Mouse (Mus musculus): Measurements from ENCODE around the gene Pdss1. TPM values are rescaled to one million over a fixed set of nuclear protein-coding genes. Genes with fewer than 3 reads are reported as not detected.

Gene Pdss1
- polyA plus RNA-seq, 1 experiment, result 10.7 TPM

DNA sequence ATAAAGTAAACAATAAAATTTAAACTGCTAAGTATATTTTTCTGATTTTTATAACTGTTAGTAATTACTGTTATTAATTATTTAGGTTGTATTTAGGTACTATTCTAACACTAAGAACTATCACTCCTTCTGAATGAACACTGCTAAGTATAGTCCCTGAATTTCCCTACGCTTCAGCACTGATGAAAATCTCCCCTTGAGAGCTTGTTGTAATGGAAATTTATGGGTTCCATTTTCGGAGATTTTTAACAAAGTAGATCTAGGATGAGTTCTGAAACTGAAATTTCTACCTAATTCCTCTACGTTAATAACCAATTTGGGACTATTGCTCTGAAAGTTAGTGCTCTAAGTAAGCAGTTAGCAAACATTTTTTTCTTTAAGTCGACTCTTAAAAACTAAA lies 59.0 kb downstream of the Pdss1 start:
- TF ChIP-seq CTCF (IDR thresholded peaks at IDR 0.05; ENCODE audit: borderline replicate concordance, insufficient read depth, low read length) (no peak), POLR2A (IDR thresholded peaks at IDR 0.05; ENCODE audit: low read depth, low read length) (no peak)
- no peak overlapping the region for H3K27ac ChIP-seq (ENCODE audit: insufficient read depth, low read length)
- H3K4me1 ChIP-seq (ENCODE audit: control insufficient read depth, insufficient read depth, low read length), result peaks cover 3% of the 10 kb centered on the region; the same call in 1 of the 2 replicates
- no peak overlapping the region for H3K4me3 ChIP-seq (ENCODE audit: insufficient read depth, low read length)

DNA sequence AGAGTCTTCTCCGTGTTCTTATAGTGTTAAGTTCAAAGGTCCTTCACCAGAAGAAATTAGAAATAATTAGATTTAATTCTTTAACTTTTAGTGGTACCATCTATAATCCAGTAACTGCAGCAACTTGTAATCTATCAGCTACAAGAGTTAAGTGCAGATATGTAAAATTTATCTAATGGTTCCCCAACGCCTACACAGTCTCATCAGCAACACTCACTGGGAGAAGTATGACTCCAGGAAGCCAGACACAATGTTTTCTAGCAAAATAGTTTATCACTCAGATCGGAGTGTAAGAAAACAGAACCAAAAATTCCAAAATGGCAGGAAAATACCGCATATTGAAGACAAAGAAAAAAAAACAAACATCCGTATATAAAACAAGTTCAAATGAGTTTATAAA lies 60.6 kb downstream of the Pdss1 start:
- Histone ChIP-seq H3K27ac (ENCODE audit: insufficient read depth, low read length) (no peak overlapping the region), H3K4me3 (ENCODE audit: insufficient read depth, low read length) (no peak overlapping the region), H3K4me1 (ENCODE audit: control insufficient read depth, insufficient read depth, low read length) (no peaks in the 10 kb centered on the region)
- TF ChIP-seq CTCF (IDR thresholded peaks at IDR 0.05; ENCODE audit: borderline replicate concordance, insufficient read depth, low read length) (no peak), POLR2A (IDR thresholded peaks at IDR 0.05; ENCODE audit: low read depth, low read length) (no peak)

DNA sequence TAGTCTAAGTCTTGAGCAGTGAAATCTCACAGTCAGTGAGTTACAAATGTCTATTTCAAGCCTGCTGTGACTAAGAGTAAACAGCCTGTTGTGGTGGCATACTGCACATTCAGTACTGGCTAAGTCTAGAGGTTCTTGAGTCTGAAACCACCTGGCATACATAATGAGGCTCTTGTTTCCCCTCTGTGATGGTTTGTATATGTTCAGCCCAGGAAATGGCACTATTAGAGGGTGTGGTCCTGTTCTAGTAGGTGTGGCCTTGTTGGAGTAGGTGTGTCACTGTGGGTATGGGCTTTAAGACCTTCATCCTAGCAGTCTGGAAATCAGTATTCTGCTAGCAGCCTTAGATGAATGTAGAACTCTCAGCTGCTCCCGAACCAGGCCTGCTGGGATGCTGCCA lies 62.1 kb downstream of the Pdss1 start:
- H3K4me1 ChIP-seq (ENCODE audit: control insufficient read depth, insufficient read depth, low read length), result no peaks in the 10 kb centered on the region
- TF ChIP-seq POLR2A (IDR thresholded peaks at IDR 0.05; ENCODE audit: low read depth, low read length) (no peak), CTCF (IDR thresholded peaks at IDR 0.05; ENCODE audit: borderline replicate concordance, insufficient read depth, low read length) (no peak)
- no peak overlapping the region for H3K4me3 ChIP-seq (ENCODE audit: insufficient read depth, low read length)
- H3K27ac ChIP-seq (ENCODE audit: insufficient read depth, low read length), result no peak overlapping the region

DNA sequence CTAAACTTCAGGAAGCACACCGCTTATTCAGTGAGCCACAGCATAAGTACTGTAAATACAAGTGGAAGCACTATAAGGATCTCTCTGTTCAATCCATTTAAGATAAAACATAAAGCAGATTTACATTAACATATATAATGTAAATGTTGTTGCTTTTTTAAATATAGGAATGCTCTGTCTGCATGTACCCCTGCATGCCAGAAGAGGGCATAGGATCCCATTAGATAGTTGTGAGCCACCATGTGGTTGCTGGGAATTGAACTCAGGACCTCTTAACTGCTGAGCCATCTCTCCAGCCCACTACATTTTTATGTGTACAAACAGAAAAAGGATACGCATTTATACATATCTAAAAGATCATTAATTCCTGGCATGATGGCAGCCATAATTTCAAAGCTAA lies 66.4 kb downstream of the Pdss1 start:
- no peak overlapping the region for H3K27ac ChIP-seq (ENCODE audit: insufficient read depth, low read length)
- H3K4me3 ChIP-seq (ENCODE audit: insufficient read depth, low read length), result no peak overlapping the region
- no peak for TF ChIP-seq POLR2A (IDR thresholded peaks at IDR 0.05; ENCODE audit: low read depth, low read length)
- TF ChIP-seq CTCF (IDR thresholded peaks at IDR 0.05; ENCODE audit: borderline replicate concordance, insufficient read depth, low read length), result no peak
- H3K4me1 ChIP-seq (ENCODE audit: control insufficient read depth, insufficient read depth, low read length), result no peaks in the 10 kb centered on the region

DNA sequence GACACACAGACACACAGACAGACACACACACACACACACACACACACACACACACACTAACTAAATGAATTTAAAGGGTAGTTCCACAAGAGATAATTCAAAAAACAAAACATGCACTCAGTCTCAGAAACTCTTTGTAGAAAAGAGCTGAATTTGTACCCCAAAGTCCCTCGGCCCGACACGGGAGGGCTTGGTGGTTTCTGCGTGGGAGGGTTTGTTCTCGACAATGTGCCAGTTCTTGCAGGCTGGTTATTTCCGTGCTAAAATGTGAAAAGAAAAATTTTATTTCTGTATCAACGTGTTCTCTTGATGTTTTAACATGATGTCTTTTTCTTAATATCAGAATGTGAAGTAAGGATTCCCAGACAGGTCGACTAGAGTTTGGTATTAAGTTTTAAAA lies 66.9 kb downstream of the Pdss1 start:
- no peak overlapping the region for H3K27ac ChIP-seq (ENCODE audit: insufficient read depth, low read length)
- no peak for TF ChIP-seq POLR2A (IDR thresholded peaks at IDR 0.05; ENCODE audit: low read depth, low read length)
- H3K4me1 ChIP-seq (ENCODE audit: control insufficient read depth, insufficient read depth, low read length), result no peaks in the 10 kb centered on the region
- no peak overlapping the region for H3K4me3 ChIP-seq (ENCODE audit: insufficient read depth, low read length)

DNA sequence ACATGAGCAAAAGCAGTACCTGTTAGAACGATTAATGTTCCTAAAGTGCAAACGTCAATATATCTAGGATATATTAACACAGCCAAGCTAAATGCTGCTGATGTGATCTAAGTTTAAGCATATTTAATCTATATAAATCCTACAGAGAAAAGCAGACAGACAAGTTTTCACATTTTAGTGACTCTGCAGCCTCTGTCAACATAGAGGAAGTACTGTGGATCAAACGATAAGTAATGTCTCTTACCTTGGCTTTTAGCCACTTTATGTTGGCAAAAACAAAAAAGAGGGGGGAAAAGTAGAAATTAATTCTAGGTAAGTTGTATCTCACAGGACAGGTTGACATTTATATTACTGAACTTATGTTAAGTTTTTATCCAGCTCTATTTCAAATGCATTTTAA lies 67.6 kb downstream of the Pdss1 start:
- H3K4me1 ChIP-seq (ENCODE audit: control insufficient read depth, insufficient read depth, low read length), result no peaks in the 10 kb centered on the region
- no peak overlapping the region for H3K27ac ChIP-seq (ENCODE audit: insufficient read depth, low read length)
- no peak for TF ChIP-seq CTCF (IDR thresholded peaks at IDR 0.05; ENCODE audit: borderline replicate concordance, insufficient read depth, low read length)
- no peak for TF ChIP-seq POLR2A (IDR thresholded peaks at IDR 0.05; ENCODE audit: low read depth, low read length)
- no peak overlapping the region for H3K4me3 ChIP-seq (ENCODE audit: insufficient read depth, low read length)

DNA sequence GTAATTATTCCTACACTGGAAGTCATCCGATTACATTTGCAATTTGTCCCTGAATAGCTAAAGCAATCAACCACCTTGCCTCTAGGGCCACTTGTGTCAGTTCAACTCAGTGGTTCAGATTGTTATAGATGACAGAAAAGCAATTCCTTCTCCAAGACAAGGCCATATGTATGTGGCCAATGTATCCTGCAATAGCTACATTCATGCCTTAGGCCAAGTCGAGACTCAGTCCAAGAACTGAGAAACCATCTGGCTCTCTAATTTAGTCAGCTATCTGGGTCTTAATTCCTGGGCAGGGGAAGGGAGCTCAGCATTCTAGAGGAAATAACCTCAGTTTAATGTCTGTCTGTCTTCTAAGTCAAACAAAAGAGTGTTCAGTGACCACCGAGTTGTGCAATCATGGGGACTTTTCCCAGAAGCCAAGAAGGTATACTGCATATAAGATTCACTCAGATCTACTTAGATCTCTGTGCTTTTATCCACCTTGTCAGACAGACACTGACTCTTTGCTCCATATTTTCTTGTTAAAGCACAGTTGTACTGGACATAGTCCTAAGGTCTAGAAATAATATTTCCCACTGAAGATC lies 82.2 kb downstream of the Pdss1 start:
- TF ChIP-seq CTCF (IDR thresholded peaks at IDR 0.05; ENCODE audit: borderline replicate concordance, insufficient read depth, low read length) (no peak), POLR2A (IDR thresholded peaks at IDR 0.05; ENCODE audit: low read depth, low read length) (no peak)
- Histone ChIP-seq H3K4me3 (ENCODE audit: insufficient read depth, low read length) (no peak overlapping the region), H3K4me1 (ENCODE audit: control insufficient read depth, insufficient read depth, low read length) (peaks cover 1% of the 10 kb centered on the region; the same call in 1 of the 2 replicates), H3K27ac (ENCODE audit: insufficient read depth, low read length) (no peak overlapping the region)

DNA sequence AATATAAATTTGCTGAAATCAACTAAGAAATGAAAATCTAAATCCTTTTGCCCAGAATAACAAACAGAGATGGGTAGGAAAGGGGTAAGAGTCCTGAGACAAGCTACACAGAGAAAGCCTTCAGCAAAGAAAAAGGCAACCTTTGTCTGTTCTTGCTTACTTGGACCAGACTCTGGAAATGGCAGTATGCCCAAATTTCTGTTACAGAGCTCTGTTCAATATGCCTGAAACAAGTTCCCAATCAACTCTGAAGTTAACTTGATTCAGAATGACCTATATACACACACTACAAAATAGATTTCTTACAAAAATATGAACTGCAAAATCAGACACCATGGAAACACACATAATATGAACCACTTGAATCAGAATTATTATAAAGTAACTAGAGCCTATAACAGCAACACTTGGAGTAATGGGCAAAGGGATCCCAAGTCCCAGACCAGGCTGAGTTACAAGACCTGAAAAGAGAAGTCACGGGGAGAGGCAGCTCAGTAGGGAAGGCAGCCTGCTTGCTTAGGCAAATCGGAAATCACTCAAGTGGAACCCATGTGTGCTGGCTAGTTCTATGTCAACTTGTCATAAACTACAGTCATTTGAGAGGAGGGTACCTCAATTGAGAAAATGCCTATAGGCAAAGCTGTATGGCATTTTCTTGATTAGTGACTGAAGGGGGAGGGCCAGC lies 90.8 kb downstream of the Pdss1 start:
- Histone ChIP-seq H3K4me3 (ENCODE audit: insufficient read depth, low read length) (no peak overlapping the region), H3K27ac (ENCODE audit: insufficient read depth, low read length) (no peak overlapping the region), H3K4me1 (ENCODE audit: control insufficient read depth, insufficient read depth, low read length) (peaks cover 2% of the 10 kb centered on the region; the same call in 1 of the 2 replicates)
- TF ChIP-seq POLR2A (IDR thresholded peaks at IDR 0.05; ENCODE audit: low read depth, low read length) (no peak), CTCF (IDR thresholded peaks at IDR 0.05; ENCODE audit: borderline replicate concordance, insufficient read depth, low read length) (no peak)

Other genes starting within 250 kb of the Pdss1 start
- 34.8 and 40.6 TPM in 2 replicates for gene Apbb1ip, start 121.4 kb upstream of the Pdss1 start, polyA plus RNA-seq (2011; ENCODE audit: insufficient read length, low read depth, missing spikeins)
- 135 TPM in 2 replicates for gene Abi1, start 144.7 kb downstream of the Pdss1 start, polyA plus RNA-seq (2011; ENCODE audit: insufficient read length, low read depth, missing spikeins)
- 40.7 and 48.6 TPM in 2 replicates for gene Acbd5, start 172.6 kb downstream of the Pdss1 start, polyA plus RNA-seq (2011; ENCODE audit: insufficient read length, low read depth, missing spikeins)

All from embryonic fibroblast, embryonic 13.5 days (primary cell).